Mouse (Mus musculus) pancreas, adult 10 weeks (tissue): ENCODE measurements around the gene Psmb3. TPM values are rescaled to one million over a fixed set of nuclear protein-coding genes. Genes with fewer than 3 reads are reported as not detected.

Experiments used
- polyA plus RNA-seq: library from polyadenylated mRNA; stranded (reverse); fragments of 350-450 nt; fragmentation: Illumina TruSeq; extraction: RNeasy Lipid Tissue Mini Kit (QIAGEN cat#74804); gene quantifications from one replicate; pipeline ENCODE4 v1.2.3, GENCODE M21; 2015; ENCODE audit warnings: low read depth, low replicate concordance; ENCODE audit not compliant: insufficient read depth

Psmb3 gene
- polyA plus RNA-seq, result 31.9 TPM

DNA sequence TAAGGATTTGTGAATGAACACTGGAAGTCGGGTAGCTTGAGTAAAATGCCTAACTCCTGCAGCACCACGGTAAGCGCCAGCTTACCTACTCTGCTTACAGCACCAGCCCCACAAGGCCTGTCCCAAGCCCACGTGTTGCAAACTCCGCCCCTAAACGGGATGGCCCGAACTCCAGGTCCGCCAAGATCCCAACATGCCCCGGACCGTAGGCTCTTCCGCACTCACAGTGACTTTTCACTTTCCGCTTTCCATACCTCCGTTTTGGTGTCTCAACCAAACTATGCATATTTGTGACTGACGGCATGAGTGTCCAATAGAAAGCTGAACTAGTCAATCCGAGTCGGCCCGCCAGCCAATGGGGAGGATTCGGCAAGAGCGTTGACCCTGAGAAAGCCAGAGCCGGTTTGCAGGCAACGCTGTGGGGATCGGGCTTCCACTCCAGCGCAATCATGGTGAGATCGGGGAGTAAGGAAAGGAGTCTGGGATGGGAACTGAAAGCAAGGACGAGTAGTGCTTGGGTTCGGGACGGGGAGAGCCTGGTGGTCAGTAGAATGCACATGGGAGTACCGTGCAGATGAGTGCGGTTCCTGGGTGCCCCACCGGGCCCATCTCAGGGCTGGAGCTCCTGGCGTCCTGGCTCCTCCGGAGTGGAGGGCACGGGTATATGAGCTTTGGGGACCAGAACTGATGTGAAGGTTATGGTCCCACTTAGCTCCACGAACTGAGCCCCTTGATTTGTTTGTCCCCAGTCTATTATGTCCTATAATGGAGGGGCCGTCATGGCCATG lies at the start of gene Psmb3:
Gene Psmb3, plus strand, starts transcription at position 361 of the 788 bp plus-strand sequence.

DNA sequence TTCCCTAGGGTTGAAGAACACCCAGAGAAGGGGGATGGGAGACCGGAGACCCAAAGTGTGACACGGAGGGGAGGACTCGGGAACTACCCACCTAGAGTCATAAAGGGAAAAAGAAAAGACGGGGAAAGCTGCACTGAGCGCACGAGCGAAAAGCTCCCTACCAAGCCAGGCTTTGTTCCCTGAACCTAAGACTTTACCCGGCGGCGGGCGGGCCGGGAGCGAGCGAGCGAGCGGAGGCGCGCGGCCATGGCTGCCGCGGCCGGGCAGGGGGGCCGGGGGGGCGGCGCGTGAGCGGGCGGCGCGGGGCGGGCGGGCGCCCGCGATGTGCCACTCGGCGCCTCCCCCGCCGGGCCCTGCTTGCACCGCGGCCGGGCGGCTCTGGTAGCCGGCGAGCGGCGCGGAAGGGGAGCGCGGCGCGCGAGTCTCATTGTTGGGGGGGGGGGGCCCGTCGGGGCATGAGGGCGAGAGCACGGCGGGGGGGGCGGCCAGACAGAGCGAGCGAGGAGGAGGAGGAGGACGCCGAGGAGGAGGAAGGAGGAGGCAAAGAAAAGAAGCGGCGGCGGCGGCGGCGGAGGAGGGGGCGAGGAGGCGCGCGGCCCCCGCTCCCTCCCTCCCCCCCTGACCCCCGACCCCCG lies 40.2 kb upstream of the Psmb3 start, which contains the start of gene Mllt6:
Gene Mllt6, plus strand, starts transcription at position 522 of the 635 bp plus-strand sequence.

DNA sequence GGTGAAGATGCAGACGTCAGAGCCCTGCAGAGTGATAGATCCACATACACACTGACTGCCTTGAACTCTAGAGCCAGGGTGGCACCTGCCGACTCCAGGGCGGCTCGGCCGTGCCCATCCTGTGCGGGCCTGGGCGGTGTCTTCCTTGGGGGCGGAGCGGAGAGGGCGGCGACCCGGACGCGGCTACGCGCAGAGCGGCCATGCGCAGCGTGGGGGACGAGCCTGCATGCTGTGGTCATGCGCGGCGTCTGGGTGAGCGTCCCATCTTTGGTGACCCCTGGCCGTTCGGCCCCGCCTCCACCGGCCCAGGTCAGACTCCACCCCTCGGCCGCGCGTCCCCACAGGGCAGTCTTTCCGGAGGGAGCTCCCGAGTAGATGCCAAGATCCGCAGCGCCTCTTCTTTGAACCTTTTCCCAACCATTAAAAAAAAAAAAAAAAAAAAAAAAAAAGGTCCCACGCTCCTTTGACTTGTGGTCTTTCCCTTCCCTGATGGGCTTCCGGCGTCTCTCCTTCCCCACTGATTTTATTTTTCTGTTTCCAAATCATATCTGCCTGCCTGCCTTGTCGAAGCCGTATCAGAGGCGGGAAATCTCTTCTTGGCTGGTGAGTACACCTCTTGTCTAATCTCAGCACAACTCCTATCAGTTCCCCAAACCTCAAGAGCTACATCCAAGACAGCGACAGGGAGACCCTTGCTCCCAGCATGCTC lies 17.4 kb upstream of the Psmb3 start, which contains the start of gene Cisd3:
Gene Cisd3, plus strand, starts transcription at position 214 of the 709 bp plus-strand sequence.

DNA sequence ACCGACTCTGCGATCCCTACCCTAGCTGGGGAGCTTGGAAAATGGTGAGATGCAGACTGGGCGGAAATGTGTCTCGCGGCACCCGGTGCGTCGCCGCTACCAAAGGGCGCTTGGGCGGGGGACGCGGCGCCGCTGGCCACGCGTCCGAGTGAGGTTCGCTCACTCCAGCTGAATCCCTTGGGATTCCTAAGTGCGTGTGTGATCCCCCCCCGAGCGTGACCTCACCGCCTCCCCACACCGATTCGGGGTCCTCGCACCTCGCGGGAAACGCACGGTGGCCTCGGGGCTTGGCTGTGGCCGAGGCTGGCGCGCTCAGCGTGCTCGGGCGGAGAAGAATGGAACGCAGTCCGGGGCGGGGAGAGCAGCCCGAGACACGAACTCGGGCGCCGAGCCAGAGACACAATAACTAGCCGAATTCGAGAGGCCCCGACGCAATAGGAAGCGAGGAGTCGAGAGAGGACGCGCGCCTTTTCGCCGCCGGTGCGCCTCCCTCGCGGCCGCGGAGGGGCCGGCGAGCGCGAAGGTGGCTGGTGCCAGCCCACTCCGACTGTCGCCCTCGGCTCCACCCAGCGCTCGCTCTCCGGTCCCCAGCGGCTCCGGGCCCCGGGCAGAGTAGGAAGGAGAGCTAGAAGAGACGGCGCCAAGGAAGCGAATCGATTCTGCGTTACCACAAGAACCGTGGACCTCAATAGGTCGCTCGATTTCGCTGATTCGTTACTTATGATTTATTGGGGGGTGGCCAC lies 3.0 kb upstream of the Psmb3 start, which contains the start of gene Pcgf2:
Gene Pcgf2, minus strand, starts transcription at position 495 of the 743 bp plus-strand sequence.

DNA sequence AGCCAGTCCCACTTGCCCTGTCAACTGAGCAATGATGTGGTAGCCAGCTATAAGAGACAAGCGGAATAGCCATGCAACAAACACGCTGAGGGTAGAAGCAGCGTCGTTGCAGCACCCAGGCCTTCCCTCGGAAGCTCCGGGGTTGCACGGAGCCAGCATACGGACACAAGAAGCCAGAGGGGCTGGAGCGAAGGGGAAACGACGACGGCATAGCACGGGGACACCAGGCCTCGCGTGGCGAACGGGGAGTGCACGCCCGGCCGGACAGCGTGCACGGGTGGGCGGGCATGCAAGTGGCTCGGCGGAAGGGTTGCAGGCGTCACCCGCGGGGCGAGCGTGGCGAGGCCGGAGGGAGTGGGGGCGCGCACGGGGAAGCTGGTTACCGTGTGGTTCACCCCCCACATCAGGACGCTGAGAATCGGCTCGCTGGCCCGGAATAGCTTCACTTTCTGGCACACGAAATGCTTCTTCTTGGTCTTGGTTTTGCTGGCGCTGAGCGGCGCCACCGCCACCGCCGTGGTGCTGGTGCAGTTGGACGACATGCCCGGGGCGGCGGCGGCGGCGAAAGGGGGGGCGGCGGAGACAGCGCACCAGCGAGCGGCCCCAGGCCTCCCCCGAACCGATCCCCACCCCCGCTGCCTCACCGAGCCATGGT lies 41.0 kb downstream of the Psmb3 start, which contains the start of gene Pip4k2b:
Gene Pip4k2b, minus strand, starts transcription at position 642 of the 655 bp plus-strand sequence.

Other genes starting within 250 kb of the Psmb3 start
- not detected for gene 4933428G20Rik, start 203.1 kb upstream of the Psmb3 start, polyA plus RNA-seq
- 0.39 TPM for gene Srcin1, start 127.2 kb upstream of the Psmb3 start, polyA plus RNA-seq
- not detected for gene Epop, start 73.7 kb upstream of the Psmb3 start, polyA plus RNA-seq
- 10.4 TPM for gene Mllt6, start 40.0 kb upstream of the Psmb3 start, polyA plus RNA-seq
- gene Cisd3, start 17.6 kb upstream of the Psmb3 start, polyA plus RNA-seq, result 14.7 TPM
- 9.0 TPM for gene Pcgf2, start 2.9 kb upstream of the Psmb3 start, polyA plus RNA-seq
- gene Pip4k2b, start 41.3 kb downstream of the Psmb3 start, polyA plus RNA-seq, result 4.1 TPM
- 4.5 TPM for gene Cwc25, start 63.2 kb downstream of the Psmb3 start, polyA plus RNA-seq
- gene 1700001P01Rik, start 72.5 kb downstream of the Psmb3 start, polyA plus RNA-seq, result not detected
- gene Rpl23, start 79.0 kb downstream of the Psmb3 start, polyA plus RNA-seq, result 455 TPM
- gene Lasp1, start 95.6 kb downstream of the Psmb3 start, polyA plus RNA-seq, result 27.9 TPM
- 2.5 TPM for gene B230217C12Rik, start 137.4 kb downstream of the Psmb3 start, polyA plus RNA-seq
- gene Fbxo47, start 180.8 kb downstream of the Psmb3 start, polyA plus RNA-seq, result not detected